Comparison of ENCODE assay signal across 24 mouse cellular contexts in the genomic region with DNA sequence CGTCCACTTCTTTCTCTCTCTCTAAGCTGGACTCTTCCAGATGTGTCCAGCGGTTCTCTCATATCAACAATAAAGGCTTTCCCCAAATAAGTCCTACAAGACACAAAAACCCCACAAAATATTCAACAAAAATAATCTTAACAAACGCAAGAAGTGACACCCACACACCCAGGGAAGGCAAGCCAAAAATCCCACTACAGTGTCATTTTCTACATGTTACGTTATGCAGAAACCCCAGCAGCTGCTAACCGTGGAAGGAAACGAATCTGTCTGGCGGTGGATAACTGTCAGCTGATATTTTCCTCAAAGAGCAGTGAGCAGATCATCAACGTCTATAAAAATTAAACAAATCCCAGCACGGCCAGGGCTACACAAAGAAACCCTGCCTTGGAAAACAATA. TPM values are rescaled to one million over a fixed set of nuclear protein-coding genes. Genes with fewer than 3 reads are reported as not detected.
DNase-seq lines count a peak whose midpoint lies in the region; ATAC-seq and TF ChIP-seq lines count a peak whose summit lies in the region.
"Had no signal": no experiment of that assay in that cellular context is flagged by ENCODE, and none has a peak within 500 bp of the region (broad histone marks: within the 10 kb centered on the region; RNA-seq: fewer than 3 reads in every experiment).

No protein-coding gene starts in this region.

- ATAC-seq in heart, embryonic 12.5 days (ENCODE audit: insufficient number of reproducible peaks, low FRiP score): no peak
- ATAC-seq in midbrain, embryonic 15.5 days (replicated peaks): no peak
- ATAC-seq in midbrain, embryonic 13.5 days: no peak
- ATAC-seq in intestine, embryonic 15.5 days: no peak
- ATAC-seq: forebrain, embryonic 15.5 days had no signal

- no peaks in the 10 kb centered on the region for H3K9me3 ChIP-seq in heart, embryonic 12.5 days (replicated peaks)
- H3K9me3 ChIP-seq in midbrain, embryonic 15.5 days: no peaks in the 10 kb centered on the region
- H3K9me3 ChIP-seq in midbrain, embryonic 13.5 days: no peaks in the 10 kb centered on the region
- H3K9me3 ChIP-seq in intestine, embryonic 15.5 days: no peaks in the 10 kb centered on the region
- H3K9me3 ChIP-seq: embryonic facial prominence, embryonic 13.5 days; forebrain, embryonic 15.5 days; hindbrain, embryonic 13.5 days; neural tube, embryonic 13.5 days had no signal

- DNase-seq in heart, postnatal 10 days: peak; percentile 35 to 41
- peak; percentile 28 for DNase-seq in 416B (ENCODE audit: low read depth)
- DNase-seq in adrenal gland, adult 2 months: no peak
- no peak for DNase-seq in cerebellum, adult 2 months
- DNase-seq: cerebellum, postnatal 10 days; gastrocnemius, postnatal 14 days; heart, adult 18-20 months; kidney, adult 11 months; left cerebral cortex, postnatal 4 days; lung, adult 18-20 months; lung, postnatal 14 days; thymus, postnatal 4 days had no signal

- H3K4me1 ChIP-seq in heart, embryonic 12.5 days (replicated peaks): peaks cover 18% of the 10 kb centered on the region
- H3K4me1 ChIP-seq in midbrain, embryonic 15.5 days: peaks cover 3% of the 10 kb centered on the region; the same call in 1 of the 2 replicates
- H3K4me1 ChIP-seq in midbrain, embryonic 13.5 days (replicated peaks): peaks cover 3% of the 10 kb centered on the region; the same call in 1 of the 2 replicates
- H3K4me1 ChIP-seq in intestine, embryonic 15.5 days (replicated peaks): peaks cover 6% of the 10 kb centered on the region
- H3K4me1 ChIP-seq in cerebellum, adult 2 months (ENCODE audit: control insufficient read depth, insufficient read depth, low read length): 0 out of 2 replicates have a peak, but pooled peaks cover 2% of the 10 kb centered on the region

- peaks cover 49% of the 10 kb centered on the region for H3K27me3 ChIP-seq in heart, embryonic 12.5 days (replicated peaks)
- no peaks in the 10 kb centered on the region; the same call in 1 of the 2 replicates for H3K27me3 ChIP-seq in midbrain, embryonic 15.5 days (replicated peaks)
- H3K27me3 ChIP-seq in midbrain, embryonic 13.5 days: peaks cover 17% of the 10 kb centered on the region; the same call in 1 of the 2 replicates
- H3K27me3 ChIP-seq in intestine, embryonic 15.5 days (replicated peaks): no peaks in the 10 kb centered on the region
- no peaks in the 10 kb centered on the region for H3K27me3 ChIP-seq in cerebellum, adult 2 months (ENCODE audit: control insufficient read depth, insufficient read depth, low read length)

- no peak overlapping the region for H3K9ac ChIP-seq in heart, embryonic 12.5 days
- no peak overlapping the region for H3K9ac ChIP-seq in midbrain, embryonic 15.5 days
- H3K9ac ChIP-seq in midbrain, embryonic 13.5 days (replicated peaks): no peak overlapping the region
- H3K9ac ChIP-seq in intestine, embryonic 15.5 days: no peak overlapping the region
- H3K9ac ChIP-seq: embryonic facial prominence, embryonic 13.5 days; forebrain, embryonic 15.5 days; hindbrain, embryonic 13.5 days; neural tube, embryonic 13.5 days had no signal

- H3K4me3 ChIP-seq in heart, embryonic 12.5 days: no peak overlapping the region
- no peak overlapping the region for H3K4me3 ChIP-seq in midbrain, embryonic 15.5 days
- no peak overlapping the region for H3K4me3 ChIP-seq in midbrain, embryonic 13.5 days (replicated peaks)
- H3K4me3 ChIP-seq in intestine, embryonic 15.5 days (replicated peaks): no peak overlapping the region
- H3K4me3 ChIP-seq in cerebellum, adult 2 months (replicated peaks; ENCODE audit: insufficient read depth, low read depth, low read length): no peak overlapping the region
- H3K4me3 ChIP-seq: embryonic facial prominence, embryonic 13.5 days; forebrain, embryonic 15.5 days; hindbrain, embryonic 13.5 days; neural tube, embryonic 13.5 days had no signal

- TF ChIP-seq CTCF in cerebellum, adult 2 months (IDR thresholded peaks at IDR 0.05; ENCODE audit: borderline replicate concordance, insufficient read depth, low read depth, low read length): no peak

- WGBS in heart, embryonic 12.5 days: 12% methylated on average over 9 of the region's 9 CpGs
- 21% methylated on average over 9 of the region's 9 CpGs for WGBS in midbrain, embryonic 15.5 days
- WGBS in midbrain, embryonic 13.5 days: 31% methylated on average over 9 of the region's 9 CpGs
- WGBS in intestine, embryonic 15.5 days: 17% methylated on average over 9 of the region's 9 CpGs
- 12% methylated on average over 9 of the region's 9 CpGs for WGBS in cerebellum, adult 2 months

- H3K36me3 ChIP-seq in heart, embryonic 12.5 days: no peaks in the 10 kb centered on the region
- H3K36me3 ChIP-seq in midbrain, embryonic 15.5 days (replicated peaks): no peaks in the 10 kb centered on the region
- no peaks in the 10 kb centered on the region for H3K36me3 ChIP-seq in midbrain, embryonic 13.5 days
- H3K36me3 ChIP-seq in intestine, embryonic 15.5 days: no peaks in the 10 kb centered on the region
- H3K36me3 ChIP-seq: embryonic facial prominence, embryonic 13.5 days; forebrain, embryonic 15.5 days; hindbrain, embryonic 13.5 days; neural tube, embryonic 13.5 days had no signal

- no peak overlapping the region for H3K4me2 ChIP-seq in heart, embryonic 12.5 days
- H3K4me2 ChIP-seq in midbrain, embryonic 15.5 days: 0 out of 2 replicates have a peak overlapping the region, but pooled peaks have one; percentile 2
- H3K4me2 ChIP-seq in midbrain, embryonic 13.5 days (replicated peaks): no peak overlapping the region
- H3K4me2 ChIP-seq in intestine, embryonic 15.5 days (replicated peaks): peak overlapping the region; percentile 31
- H3K4me2 ChIP-seq: embryonic facial prominence, embryonic 13.5 days; forebrain, embryonic 15.5 days; hindbrain, embryonic 13.5 days; neural tube, embryonic 13.5 days had no signal

- no peak overlapping the region for H3K27ac ChIP-seq in heart, embryonic 12.5 days (ENCODE audit: poor library complexity, severe bottlenecking)
- no peak overlapping the region for H3K27ac ChIP-seq in midbrain, embryonic 15.5 days
- H3K27ac ChIP-seq in midbrain, embryonic 13.5 days: no peak overlapping the region
- 0 out of 2 replicates have a peak overlapping the region, but pooled peaks have one; percentile 13 for H3K27ac ChIP-seq in intestine, embryonic 15.5 days
- no peak overlapping the region for H3K27ac ChIP-seq in cerebellum, adult 2 months (ENCODE audit: insufficient read depth, low read length)
- H3K27ac ChIP-seq: embryonic facial prominence, embryonic 13.5 days; forebrain, embryonic 15.5 days; hindbrain, embryonic 13.5 days; kidney, postnatal 0 days; neural tube, embryonic 13.5 days had no signal

- TF ChIP-seq POLR2A in cerebellum, adult 2 months (IDR thresholded peaks at IDR 0.05; ENCODE audit: borderline replicate concordance, insufficient read depth, low read length): no peak

- intact Hi-C loops in heart, postnatal 10 days (cut with DNase I): loop anchor here (10.0 kb wide), 1 partner anchor 399 kb away; a partner anchor contains a TSS

RNA-seq across cellular contexts. Expression of a gene that starts 15.1 kb away (rescaled TPM):
- total RNA-seq in heart, postnatal 10 days (2021): under 1 TPM; 0.47 to 0.50 TPM
- not detected in 2 replicates for polyA plus RNA-seq in heart, embryonic 12.5 days (2016; fragmentation: Nextera tagmentation; extraction: Ambion mirVana)
- polyA plus RNA-seq in midbrain, embryonic 15.5 days (2015; fragmentation: Nextera tagmentation; extraction: Ambion mirVana): 0.33 and 0.41 TPM in 2 replicates
- 0.13 and 0.26 TPM in 2 replicates for polyA plus RNA-seq in midbrain, embryonic 13.5 days (2015; fragmentation: Nextera tagmentation; extraction: Ambion mirVana)
- polyA plus RNA-seq in intestine, embryonic 15.5 days (2015; fragmentation: Nextera tagmentation; extraction: Ambion mirVana): not detected in 2 replicates
- not detected for total RNA-seq in adrenal gland, adult 2 months (2021)
- not detected in 2 replicates for polyA plus RNA-seq in adrenal gland, adult 2 months (2012; rRNA removed)
- polyA plus RNA-seq in cerebellum, adult 2 months (2012; rRNA removed): 0.05 TPM in 1 of 2 replicates, not detected in the other
- total RNA-seq: adrenal gland, adult 18-20 months; gastrocnemius, postnatal 14 days; heart, adult 18-20 months; layer of hippocampus, adult 18-20 months had no signal
- polyA plus RNA-seq: embryonic facial prominence, embryonic 13.5 days; forebrain, embryonic 15.5 days; heart, postnatal 0 days; hindbrain, embryonic 13.5 days had no signal

RNA-seq across cellular contexts. Expression of a gene that starts 19.7 kb away (rescaled TPM):
- under 1 TPM; 0.77 to 0.82 TPM for total RNA-seq in heart, postnatal 10 days (2021)
- 0.14 and 0.19 TPM in 2 replicates for polyA plus RNA-seq in heart, embryonic 12.5 days (2016; fragmentation: Nextera tagmentation; extraction: Ambion mirVana)
- 0.56 and 0.61 TPM in 2 replicates for polyA plus RNA-seq in midbrain, embryonic 15.5 days (2015; fragmentation: Nextera tagmentation; extraction: Ambion mirVana)
- polyA plus RNA-seq in midbrain, embryonic 13.5 days (2015; fragmentation: Nextera tagmentation; extraction: Ambion mirVana): 0.31 and 0.32 TPM in 2 replicates
- polyA plus RNA-seq in intestine, embryonic 15.5 days (2015; fragmentation: Nextera tagmentation; extraction: Ambion mirVana): 19.6 and 20.5 TPM in 2 replicates
- 1 to 10 TPM; 1.2 to 1.8 TPM for total RNA-seq in adrenal gland, adult 2 months (2021)
- polyA plus RNA-seq in adrenal gland, adult 2 months (2012; rRNA removed): 0.96 and 1.3 TPM in 2 replicates
- polyA plus RNA-seq in cerebellum, adult 2 months (2012; rRNA removed): 0.92 and 1.1 TPM in 2 replicates

Comparison
In these comparisons a context has a peak if more than half of its experiments do, and no peak if none do; other contexts are left out.
1. H3K4me2 ChIP-seq: peak in midbrain, embryonic 15.5 days (single experiment) and intestine, embryonic 15.5 days (single experiment); none in heart, embryonic 12.5 days (single experiment) and midbrain, embryonic 13.5 days (single experiment).
2. DNase-seq: peak in heart, postnatal 10 days (2 of 2) and 416B (single experiment); none in adrenal gland, adult 2 months (single experiment) and cerebellum, adult 2 months (0 of 2).